Mouse (Mus musculus) kidney, adult 11 months (tissue): ENCODE results near the gene Lag3.

Experiments used
- DNase-seq: peaks from one replicate; pipeline ENCODE4 v3.0.0; 2022

Lag3 gene

GRCm38 (mm10) chr6:124911533-124912218, at the start of gene Lag3:
Lag3 (minus strand) TSS chr6:124911705.
- DNase-seq = no peak

- no peak for DNase-seq
Measured at GRCm38 (mm10) chr6:124961021-124961420, 49.5 kb upstream of the Lag3 start.

GRCm38 (mm10) chr6:124959960-124960359, 48.5 kb upstream of the Lag3 start:
- DNase-seq = no peak

- DNase-seq = no peak
Measured at GRCm38 (mm10) chr6:124958127-124958526, 46.6 kb upstream of the Lag3 start.

- DNase-seq = no peak
Measured at GRCm38 (mm10) chr6:124955212-124955611, 43.7 kb upstream of the Lag3 start.

- no peak for DNase-seq
Measured at GRCm38 (mm10) chr6:124953991-124954715, 42.6 kb upstream of the Lag3 start.

- no peak for DNase-seq
Measured at GRCm38 (mm10) chr6:124943526-124943925, 32.0 kb upstream of the Lag3 start.

GRCm38 (mm10) chr6:124941679-124942078, 30.2 kb upstream of the Lag3 start:
- DNase-seq = no peak

GRCm38 (mm10) chr6:124938554-124938953, 27.0 kb upstream of the Lag3 start:
- no peak for DNase-seq

- no peak for DNase-seq
Measured at GRCm38 (mm10) chr6:124937493-124937892, 26.0 kb upstream of the Lag3 start.

- no peak for DNase-seq
Measured at GRCm38 (mm10) chr6:124936681-124937080, 25.2 kb upstream of the Lag3 start.

- DNase-seq = no peak
Measured at GRCm38 (mm10) chr6:124934670-124935069, 23.2 kb upstream of the Lag3 start.

- no peak for DNase-seq
Measured at GRCm38 (mm10) chr6:124933127-124933526, 21.6 kb upstream of the Lag3 start.

- DNase-seq = no peak
Measured at GRCm38 (mm10) chr6:124932314-124932695, 20.8 kb upstream of the Lag3 start.

- no peak for DNase-seq
Measured at GRCm38 (mm10) chr6:124931525-124932313, 20.2 kb upstream of the Lag3 start.

GRCm38 (mm10) chr6:124930754-124931524, 19.4 kb upstream of the Lag3 start, which contains the start of gene Mlf2:
Mlf2 (plus strand) TSS chr6:124931386.
- DNase-seq = peak; percentile 99

- DNase-seq = peak; percentile 84
Measured at GRCm38 (mm10) chr6:124930231-124930630, 18.7 kb upstream of the Lag3 start.

GRCm38 (mm10) chr6:124925941-124926340, 14.4 kb upstream of the Lag3 start:
- no peak for DNase-seq

- DNase-seq = no peak
Measured at GRCm38 (mm10) chr6:124925173-124925793, 13.8 kb upstream of the Lag3 start.

- no peak for DNase-seq
Measured at GRCm38 (mm10) chr6:124921539-124921938, 10.0 kb upstream of the Lag3 start.

GRCm38 (mm10) chr6:124920318-124921085, 9.0 kb upstream of the Lag3 start:
- DNase-seq = no peak
